Mouse (Mus musculus): ENCODE results near the gene Abl2.

Gene Abl2

DNA sequence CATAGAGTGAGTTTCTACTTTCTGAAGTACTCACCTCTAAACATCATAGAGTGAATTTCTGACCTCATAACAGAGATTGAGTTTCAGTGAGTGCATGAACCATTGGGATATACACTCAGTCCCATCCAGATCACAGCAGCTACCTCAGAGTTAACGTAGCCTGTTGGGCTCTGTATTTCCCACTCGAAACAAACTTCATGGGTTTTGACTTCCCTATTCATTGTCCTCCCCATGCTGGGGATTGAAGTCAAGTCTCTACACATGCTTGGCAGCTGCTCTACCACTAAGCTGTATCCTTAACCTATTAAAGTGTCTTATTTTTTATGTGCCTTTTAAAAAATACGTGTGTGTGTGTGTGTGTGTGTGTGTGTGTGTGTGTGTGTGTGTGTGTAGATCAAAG, 26.9 kb downstream of the Abl2 start:
- DNase-seq: no peak

GRCm38 (mm10) chr1:156589811-156590305, 31.3 kb downstream of the Abl2 start:
- no peak for DNase-seq

GRCm38 (mm10) chr1:156590357-156590756, 31.8 kb downstream of the Abl2 start:
- DNase-seq: no peak

- no peak for DNase-seq
These were observed 34.7 kb downstream of the Abl2 start for GRCm38 (mm10) chr1:156593267-156593666.

- no peak for DNase-seq
These were observed 38.5 kb downstream of the Abl2 start for GRCm38 (mm10) chr1:156597089-156597488.

DNA sequence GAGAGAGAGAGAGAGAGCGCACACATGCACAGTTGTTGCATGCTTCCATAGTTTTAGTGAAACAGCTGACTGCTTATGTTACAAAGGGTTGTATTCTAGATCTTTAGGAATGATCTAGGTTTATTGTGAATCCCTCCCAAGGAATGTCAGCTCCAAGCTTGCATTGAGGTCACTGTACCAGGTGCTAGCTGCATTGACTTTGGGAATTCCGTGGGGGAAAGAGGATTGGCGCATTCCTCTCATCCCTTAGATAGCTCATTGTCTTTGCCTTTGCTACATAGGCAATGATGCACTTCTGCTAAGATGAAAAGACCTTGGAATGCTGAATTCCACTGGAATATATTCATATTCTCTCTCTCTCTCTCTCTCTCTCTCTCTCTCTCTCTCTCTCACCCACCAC, 44.0 kb downstream of the Abl2 start:
- no peak for DNase-seq

DNA sequence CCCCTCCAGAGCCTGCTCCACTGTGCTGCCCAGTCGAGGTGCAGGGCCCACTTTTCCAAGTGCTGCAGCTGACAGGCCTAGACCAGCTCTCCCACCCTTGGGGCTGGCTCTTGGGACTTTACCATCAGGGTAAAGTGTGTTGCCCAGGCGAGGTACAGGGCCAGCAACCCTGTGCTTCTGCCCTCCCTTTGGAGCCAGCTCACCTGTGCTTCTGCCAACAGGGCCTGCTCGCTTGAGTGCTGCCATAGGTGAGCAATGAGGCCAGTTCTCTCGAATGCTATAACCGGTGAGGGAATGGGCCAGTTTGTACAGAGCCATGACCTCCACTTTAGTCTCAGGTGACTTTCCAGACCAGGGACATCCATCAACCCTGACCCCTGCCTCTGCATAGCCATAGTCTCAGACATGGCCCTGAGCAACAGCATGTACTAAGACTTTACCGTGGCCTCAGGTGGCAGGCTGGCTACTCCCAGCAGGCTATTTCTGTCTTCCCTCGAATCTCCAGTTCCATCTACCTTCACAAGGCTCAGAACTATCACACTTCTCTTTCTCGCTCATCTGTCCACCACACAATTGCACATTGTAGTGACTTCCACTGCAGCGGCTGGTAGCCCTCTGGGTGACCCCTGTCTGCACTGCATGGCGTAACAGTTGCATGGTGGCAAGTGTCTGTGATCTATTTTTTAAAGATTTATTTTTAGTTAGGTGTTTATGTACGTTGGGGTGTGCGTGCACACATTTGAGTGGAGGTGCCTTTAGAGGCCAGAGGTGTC, 46.7 kb downstream of the Abl2 start:
- DNase-seq: peak; percentile 28

GRCm38 (mm10) chr1:156605940-156606339, 47.4 kb downstream of the Abl2 start:
- DNase-seq: no peak

DNA sequence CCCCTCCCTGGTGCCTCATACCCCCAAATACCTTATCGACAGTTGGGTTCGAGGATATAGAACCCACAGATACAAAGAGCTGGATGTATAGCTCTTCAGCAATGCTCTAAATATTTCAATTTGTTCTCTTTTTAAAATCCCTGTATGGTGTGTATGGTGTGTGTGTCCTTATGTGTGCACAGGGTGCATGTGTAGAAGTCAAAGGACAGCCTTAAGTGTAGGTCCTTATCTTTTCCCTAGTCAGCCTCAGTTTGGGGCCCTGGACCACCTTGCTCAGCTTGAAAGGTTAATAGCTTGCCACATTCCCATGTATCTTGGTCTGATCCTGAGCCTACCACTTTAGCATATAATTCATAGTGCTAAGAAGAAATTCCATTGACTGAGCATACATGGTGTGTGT, 49.9 kb downstream of the Abl2 start:
- DNase-seq: no peak

DNA sequence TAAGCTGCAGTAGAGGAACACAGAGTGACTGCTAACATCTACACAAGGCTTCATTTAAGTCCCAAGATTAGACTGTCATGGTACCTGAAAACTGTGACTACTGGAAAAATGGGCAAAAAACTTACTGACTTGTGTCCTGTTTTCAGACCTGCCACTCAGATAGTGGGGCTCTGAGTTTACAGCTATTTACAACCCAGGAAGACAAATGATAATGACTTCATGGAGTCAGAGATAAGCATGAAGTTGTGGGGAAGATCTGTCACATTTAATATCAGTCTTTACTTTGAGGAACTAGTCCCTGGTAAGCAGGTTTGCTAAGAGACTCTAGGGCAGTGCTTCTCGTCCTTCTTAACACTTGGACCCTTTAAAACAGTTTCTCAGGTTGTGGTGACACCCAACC, 51.7 kb downstream of the Abl2 start:
- no peak for DNase-seq

DNA sequence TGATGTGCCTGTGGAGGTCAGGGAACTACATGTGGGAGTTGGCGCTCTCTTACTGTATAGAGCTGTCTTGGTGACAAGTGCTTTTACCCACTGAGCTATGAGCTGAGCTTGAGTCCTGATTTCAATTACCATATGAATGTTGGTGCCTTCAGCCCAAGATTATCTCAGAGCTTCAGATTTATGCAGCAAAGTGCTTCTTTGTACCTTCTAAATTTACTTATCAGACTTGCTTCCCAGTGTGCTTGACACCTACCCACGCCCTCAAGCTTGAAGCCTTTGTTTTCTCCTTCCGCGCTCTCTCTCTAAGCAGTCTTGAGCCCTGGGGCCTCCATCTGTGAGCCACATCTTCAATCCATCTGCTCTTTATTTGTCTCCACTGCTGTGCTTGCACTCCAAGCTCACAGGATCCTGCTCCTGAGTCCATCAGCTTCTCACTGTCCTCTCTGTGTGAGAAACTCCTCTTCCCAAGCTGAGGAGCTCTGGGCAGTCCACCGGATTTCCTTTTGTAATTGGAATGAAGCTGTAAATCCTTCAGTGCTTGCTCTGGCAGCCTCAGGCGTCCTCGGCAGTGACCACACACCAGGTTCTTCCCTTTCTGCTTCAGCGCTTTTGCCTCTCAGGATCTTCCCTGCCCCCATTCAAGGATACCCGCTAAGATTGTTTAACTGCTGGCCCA, 55.4 kb downstream of the Abl2 start:
- DNase-seq: peak; percentile 37

DNA sequence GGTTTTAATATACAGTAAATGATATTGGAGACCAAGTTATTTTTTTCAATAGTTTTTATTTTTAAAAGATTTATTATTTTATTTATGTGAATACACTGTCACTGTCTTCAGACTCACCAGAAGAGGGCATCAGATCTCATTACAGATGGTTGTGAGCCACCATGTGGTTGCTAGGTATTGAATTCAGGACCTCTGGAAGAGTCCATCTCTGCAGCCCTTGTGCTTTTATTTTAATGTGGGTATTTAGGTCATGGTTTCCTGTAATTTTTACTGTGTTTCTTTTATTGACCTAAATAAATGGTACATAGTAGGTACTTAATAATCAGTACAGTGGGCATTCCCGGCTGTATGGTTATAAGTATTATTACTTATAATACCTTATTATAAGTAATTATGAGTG, 56.1 kb downstream of the Abl2 start:
- DNase-seq: no peak

DNA sequence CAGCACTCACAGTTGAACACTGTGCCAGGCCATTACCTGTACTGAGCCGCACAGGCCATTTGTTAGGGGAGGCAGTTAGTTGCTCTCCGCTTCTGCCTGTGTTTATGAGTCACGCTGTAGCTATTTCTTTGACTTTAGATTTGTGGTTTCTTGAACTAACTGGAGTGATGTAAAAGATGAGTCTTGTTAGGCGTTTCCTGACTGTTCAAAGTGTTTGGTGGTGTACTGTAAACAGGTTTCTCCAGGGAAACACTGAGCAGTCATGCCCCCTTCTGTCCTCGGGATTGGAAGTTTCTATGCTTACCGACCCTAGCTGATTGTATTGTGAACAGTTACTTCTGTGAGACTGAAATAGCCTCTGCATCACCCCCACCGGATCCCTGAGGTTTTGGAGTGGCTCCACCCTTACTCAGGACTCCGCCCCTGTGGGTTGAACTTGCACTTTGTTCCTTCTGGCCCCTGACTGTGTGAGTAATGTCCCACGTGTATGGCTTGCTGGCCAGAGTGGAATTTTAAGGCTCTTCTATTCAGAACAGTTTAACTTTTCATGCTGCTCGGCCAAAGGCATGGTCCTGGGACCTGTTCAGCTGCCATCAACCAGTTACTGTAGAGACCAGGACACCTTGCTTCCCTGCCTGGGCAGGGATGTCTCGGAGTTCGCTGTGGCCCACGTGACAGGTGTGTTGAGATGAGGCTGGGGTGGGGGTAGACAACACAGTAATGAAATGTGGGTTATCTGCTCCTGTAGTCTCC, 57.0 kb downstream of the Abl2 start:
- DNase-seq: peak; percentile 85

GRCm38 (mm10) chr1:156616989-156617598, 58.5 kb downstream of the Abl2 start:
- no peak for DNase-seq

- no peak for DNase-seq
These were observed 59.2 kb downstream of the Abl2 start for GRCm38 (mm10) chr1:156617811-156618210.

DNA sequence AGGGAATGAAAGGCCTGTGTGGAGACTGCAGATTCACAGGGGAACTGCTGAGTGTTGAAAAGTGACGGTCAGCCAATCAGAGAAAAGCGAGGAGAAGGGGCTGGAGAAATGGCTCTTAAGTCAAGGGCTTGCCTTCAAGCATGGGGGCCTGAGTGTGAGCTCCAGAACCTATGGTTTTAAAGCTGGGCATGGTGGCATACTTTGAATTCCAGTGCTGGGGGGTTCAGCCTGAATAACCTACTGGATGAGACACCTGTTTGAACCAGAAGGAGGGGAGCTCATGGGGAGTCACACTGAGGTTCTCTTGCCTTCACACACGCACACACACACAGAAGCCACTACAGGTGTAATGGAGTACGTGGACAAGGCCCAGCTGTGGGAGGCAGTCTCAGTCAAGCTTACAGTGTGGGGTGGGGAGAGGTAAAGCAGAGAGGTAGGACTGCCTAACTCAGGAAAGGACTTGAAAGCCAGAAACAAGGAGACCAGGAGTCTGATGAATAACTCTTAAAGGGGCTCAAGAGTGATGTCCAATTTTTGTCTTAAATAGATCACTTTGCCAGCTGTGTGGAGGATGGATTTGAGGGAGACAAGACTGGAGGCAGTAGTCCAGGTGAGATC, 61.8 kb downstream of the Abl2 start:
- no peak for DNase-seq

GRCm38 (mm10) chr1:156620951-156621350, 62.4 kb downstream of the Abl2 start:
- DNase-seq: no peak

GRCm38 (mm10) chr1:156624231-156624630, 65.6 kb downstream of the Abl2 start:
- DNase-seq: no peak

- no peak for DNase-seq
These were observed 68.1 kb downstream of the Abl2 start for GRCm38 (mm10) chr1:156626729-156627128.

DNA sequence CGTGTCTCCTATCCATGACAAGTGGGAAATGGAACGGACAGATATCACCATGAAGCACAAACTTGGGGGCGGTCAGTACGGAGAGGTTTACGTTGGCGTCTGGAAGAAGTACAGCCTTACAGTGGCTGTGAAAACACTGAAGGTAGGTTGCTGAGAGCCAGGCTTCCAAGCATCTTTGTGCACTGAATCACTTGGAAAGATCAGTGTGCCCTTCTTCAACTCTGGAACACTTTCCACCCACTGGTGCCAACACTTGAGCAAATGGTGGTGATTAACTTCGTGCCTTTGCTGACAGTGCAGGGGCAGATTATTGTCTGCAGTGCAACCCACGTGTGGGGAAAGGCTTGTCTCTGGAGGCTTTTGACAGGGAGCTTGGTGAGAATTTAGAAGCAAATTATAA, 71.4 kb downstream of the Abl2 start:
- no peak for DNase-seq

DNA sequence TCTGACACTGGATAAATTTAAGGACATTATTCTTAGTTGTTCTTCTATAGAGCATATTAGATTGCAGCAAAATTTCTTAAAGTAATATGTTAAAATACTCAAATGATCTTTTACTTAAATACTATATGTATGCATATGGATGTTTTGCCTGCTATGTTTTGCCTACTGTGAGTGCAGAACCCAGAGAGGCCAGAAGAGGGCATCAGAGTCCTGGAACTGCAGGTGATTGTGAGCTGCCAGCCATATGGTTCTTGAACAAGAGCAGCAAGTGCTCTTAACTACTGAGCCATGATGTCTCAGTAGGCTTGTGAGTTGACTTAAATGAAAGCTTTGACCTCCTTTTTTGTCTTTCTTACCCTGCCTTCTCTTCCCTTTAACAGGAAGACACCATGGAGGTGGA, 72.4 kb downstream of the Abl2 start:
- DNase-seq: no peak

DNA sequence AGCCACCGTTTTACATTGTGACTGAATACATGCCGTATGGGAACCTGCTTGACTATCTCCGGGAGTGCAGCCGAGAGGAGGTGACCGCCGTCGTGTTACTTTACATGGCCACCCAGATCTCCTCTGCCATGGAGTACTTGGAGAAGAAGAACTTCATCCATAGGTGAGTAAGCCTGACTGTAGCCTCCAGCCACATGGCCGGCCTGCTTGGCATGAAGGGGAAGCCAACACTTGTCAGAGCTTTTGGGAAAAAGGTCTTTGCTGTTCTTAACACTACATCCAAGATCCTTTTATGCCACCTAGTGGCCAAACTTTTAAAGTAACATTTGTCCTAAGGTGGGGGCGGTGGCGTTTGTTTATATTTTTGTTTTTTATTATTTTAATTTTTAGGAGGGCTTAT, 74.5 kb downstream of the Abl2 start:
- DNase-seq: peak; percentile 36

GRCm38 (mm10) chr1:156635148-156635547, 76.6 kb downstream of the Abl2 start:
- no peak for DNase-seq

Measured in kidney, adult 18-20 months (tissue).